14 mouse cellular contexts compared by ENCODE assay signal in genomic region chr13:31531651-31532061, GRCm38 (mm10). TPM values are rescaled to one million over a fixed set of nuclear protein-coding genes. Genes with fewer than 3 reads are reported as not detected.
DNase-seq lines count a peak whose midpoint lies in the region; ATAC-seq and TF ChIP-seq lines count a peak whose summit lies in the region.
"Had no signal": no experiment of that assay in that cellular context is flagged by ENCODE, and none has a peak within 500 bp of the region (broad histone marks: within the 10 kb centered on the region; RNA-seq: fewer than 3 reads in every experiment).

No protein-coding gene starts in this region.

- no peak for ATAC-seq in liver, embryonic 12.5 days
- ATAC-seq in hindbrain, embryonic 12.5 days (ENCODE audit: low FRiP score) = peak; percentile 81
- ATAC-seq in neural tube, embryonic 14.5 days (ENCODE audit: low read depth) = peak; percentile 66; the same call in 1 of the 2 replicates

- H3K79me2 ChIP-seq in liver, adult 2 months (ENCODE audit: control insufficient read depth, insufficient read depth, low read length) = no peaks in the 10 kb centered on the region

- no peak for TF ChIP-seq CTCF in liver, adult 2 months (IDR thresholded peaks at IDR 0.05; ENCODE audit: low read depth, low read length)

- no peaks in the 10 kb centered on the region for H3K36me3 ChIP-seq in liver, adult 2 months (ENCODE audit: control insufficient read depth, insufficient read depth, low read length)
- no peaks in the 10 kb centered on the region for H3K36me3 ChIP-seq in liver, embryonic 12.5 days
- no peaks in the 10 kb centered on the region for H3K36me3 ChIP-seq in hindbrain, embryonic 12.5 days
- no peaks in the 10 kb centered on the region for H3K36me3 ChIP-seq in neural tube, embryonic 14.5 days (ENCODE audit: control insufficient read depth, insufficient read depth, low read length)
- H3K36me3 ChIP-seq: lung, embryonic 15.5 days had no signal

- TF ChIP-seq POLR2A in liver, adult 2 months (IDR thresholded peaks at IDR 0.05; ENCODE audit: extremely low read depth, insufficient read depth, low read length) = no peak

- peaks cover 15% of the 10 kb centered on the region for H3K4me1 ChIP-seq in liver, adult 2 months (ENCODE audit: control insufficient read depth, insufficient read depth, low read length)
- H3K4me1 ChIP-seq in liver, embryonic 12.5 days = 0 out of 2 replicates have a peak, but pooled peaks cover 6% of the 10 kb centered on the region
- H3K4me1 ChIP-seq in hindbrain, embryonic 12.5 days = peaks cover 7% of the 10 kb centered on the region; the same call in 1 of the 2 replicates
- no peaks in the 10 kb centered on the region for H3K4me1 ChIP-seq in neural tube, embryonic 14.5 days (ENCODE audit: control insufficient read depth, insufficient read depth, low read length)

- 12% methylated on average over 8 of the region's 8 CpGs for WGBS in liver, adult 2 months
- 49% methylated on average over 8 of the region's 8 CpGs for WGBS in liver, embryonic 12.5 days (ENCODE audit: insufficient replicate concordance)
- 13% methylated on average over 8 of the region's 8 CpGs for WGBS in hindbrain, embryonic 12.5 days
- under 1% methylated on average over 8 of the region's 8 CpGs for WGBS in neural tube, embryonic 14.5 days

- no peaks in the 10 kb centered on the region for H3K9me3 ChIP-seq in liver, embryonic 12.5 days (replicated peaks)
- no peaks in the 10 kb centered on the region for H3K9me3 ChIP-seq in hindbrain, embryonic 12.5 days (replicated peaks)
- no peaks in the 10 kb centered on the region for H3K9me3 ChIP-seq in neural tube, embryonic 14.5 days (ENCODE audit: control insufficient read depth, low read length)
- H3K9me3 ChIP-seq: lung, embryonic 15.5 days had no signal

- no peaks in the 10 kb centered on the region for H3K27me3 ChIP-seq in liver, adult 2 months (ENCODE audit: control insufficient read depth, insufficient read depth, low read length)
- no peaks in the 10 kb centered on the region for H3K27me3 ChIP-seq in liver, embryonic 12.5 days (replicated peaks)
- peaks cover 22% of the 10 kb centered on the region for H3K27me3 ChIP-seq in hindbrain, embryonic 12.5 days
- no peaks in the 10 kb centered on the region for H3K27me3 ChIP-seq in neural tube, embryonic 14.5 days (ENCODE audit: control insufficient read depth, insufficient read depth, low read length)
- H3K27me3 ChIP-seq: lung, embryonic 15.5 days had no signal

- no peak for DNase-seq in liver, adult 2 months (ENCODE audit: extremely low read depth, low read depth, low spot score)
- peak; percentile 64 for DNase-seq in embryo, embryonic 10.5 days (ENCODE audit: low spot score)
- DNase-seq in adipocyte (ENCODE audit: low spot score) = no peak
- no peak for DNase-seq in cerebellum, postnatal 25 days
- DNase-seq: adrenal gland, adult 8-10 months; cerebellum, postnatal 36 days; gastrocnemius, postnatal 25 days; right cerebral cortex, postnatal 25 days had no signal

- no peak overlapping the region for H3K4me2 ChIP-seq in liver, embryonic 12.5 days
- no peak overlapping the region for H3K4me2 ChIP-seq in hindbrain, embryonic 12.5 days (replicated peaks)
- H3K4me2 ChIP-seq in neural tube, embryonic 14.5 days (ENCODE audit: low read depth, low read length) = no peak overlapping the region
- H3K4me2 ChIP-seq: lung, embryonic 15.5 days; midbrain, embryonic 11.5 days had no signal

- H3K4me3 ChIP-seq in liver, adult 2 months (ENCODE audit: insufficient read depth, low read depth, low read length) = no peak overlapping the region
- no peak overlapping the region for H3K4me3 ChIP-seq in liver, embryonic 12.5 days
- H3K4me3 ChIP-seq in hindbrain, embryonic 12.5 days = no peak overlapping the region
- no peak overlapping the region for H3K4me3 ChIP-seq in neural tube, embryonic 14.5 days (ENCODE audit: low read depth, low read length)
- H3K4me3 ChIP-seq: lung, embryonic 15.5 days had no signal

- H3K27ac ChIP-seq in liver, adult 2 months (replicated peaks; ENCODE audit: insufficient read depth, low read depth, low read length) = peak overlapping the region; percentile 60
- H3K27ac ChIP-seq in liver, embryonic 12.5 days = no peak overlapping the region
- no peak overlapping the region for H3K27ac ChIP-seq in hindbrain, embryonic 12.5 days
- no peak overlapping the region for H3K27ac ChIP-seq in neural tube, embryonic 14.5 days (ENCODE audit: low read depth, low read length)
- H3K27ac ChIP-seq: lung, embryonic 15.5 days had no signal

- H3K9ac ChIP-seq in liver, adult 2 months (ENCODE audit: low read depth, low read length) = no peak overlapping the region
- H3K9ac ChIP-seq in liver, embryonic 12.5 days = no peak overlapping the region
- H3K9ac ChIP-seq in hindbrain, embryonic 12.5 days = no peak overlapping the region
- H3K9ac ChIP-seq in neural tube, embryonic 14.5 days (replicated peaks; ENCODE audit: low read depth, low read length) = no peak overlapping the region
- H3K9ac ChIP-seq: lung, embryonic 15.5 days had no signal

RNA-seq across cellular contexts. Expression of gene Foxq1, which starts 24.3 kb away (rescaled TPM):
- 1.6 and 3.9 TPM in 2 replicates for total RNA-seq in liver, adult 2 months (2014; rRNA removed)
- 5.1 and 10.2 TPM in 2 replicates for polyA plus RNA-seq in liver, adult 2 months (2012; rRNA removed)
- 0.07 and 0.10 TPM in 2 replicates for polyA plus RNA-seq in liver, embryonic 12.5 days (2016; fragmentation: Nextera tagmentation; extraction: Ambion mirVana)
- 2.9 and 3.0 TPM in 2 replicates for polyA plus RNA-seq in hindbrain, embryonic 12.5 days (2016; fragmentation: Nextera tagmentation; extraction: Ambion mirVana)
- polyA plus RNA-seq in neural tube, embryonic 14.5 days (2014; fragmentation: Nextera tagmentation; extraction: Ambion mirVana) = 1.5 and 2.2 TPM in 2 replicates
- total RNA-seq: gastrocnemius, postnatal 25 days had no signal

RNA-seq across cellular contexts. Expression of gene A530084C06Rik, which starts 27.5 kb away (rescaled TPM):
- total RNA-seq in liver, adult 2 months (2014; rRNA removed) = 0.46 and 0.60 TPM in 2 replicates
- polyA plus RNA-seq in liver, adult 2 months (2012; rRNA removed) = 0.21 and 0.25 TPM in 2 replicates
- not detected in 2 replicates for polyA plus RNA-seq in liver, embryonic 12.5 days (2016; fragmentation: Nextera tagmentation; extraction: Ambion mirVana)
- polyA plus RNA-seq in hindbrain, embryonic 12.5 days (2016; fragmentation: Nextera tagmentation; extraction: Ambion mirVana) = not detected in 2 replicates
- polyA plus RNA-seq in neural tube, embryonic 14.5 days (2014; fragmentation: Nextera tagmentation; extraction: Ambion mirVana) = not detected in 2 replicates
- total RNA-seq: adrenal gland, adult 8-10 months; gastrocnemius, postnatal 25 days had no signal
- polyA plus RNA-seq: heart, embryonic 14.5 days; lung, embryonic 15.5 days; midbrain, embryonic 11.5 days had no signal
